Comparison of ENCODE assay signal across 16 mouse cellular contexts in genomic region chr8:89713880-89714279, GRCm38 (mm10).
"Had no signal": no experiment of that assay in that cellular context is flagged by ENCODE, and none has a peak within 500 bp of the region (broad histone marks: within the 10 kb centered on the region; RNA-seq: fewer than 3 reads in every experiment).

No protein-coding gene starts in this region.

- H3K4me2 ChIP-seq: limb, embryonic 12.5 days; liver, embryonic 13.5 days; lung, embryonic 15.5 days; midbrain, embryonic 12.5 days; stomach, embryonic 15.5 days had no signal

- H3K4me3 ChIP-seq: layer of hippocampus, adult 2 months; limb, embryonic 12.5 days; liver, embryonic 13.5 days; lung, embryonic 15.5 days; megakaryocyte, embryonic 14.5 days; midbrain, embryonic 12.5 days; stomach, embryonic 15.5 days had no signal

- H3K9me3 ChIP-seq: limb, embryonic 12.5 days; liver, embryonic 13.5 days; lung, embryonic 15.5 days; megakaryocyte, embryonic 14.5 days; midbrain, embryonic 12.5 days; stomach, embryonic 15.5 days had no signal

- ATAC-seq: liver, postnatal 0 days; midbrain, embryonic 16.5 days had no signal

- H3K27me3 ChIP-seq: liver, embryonic 13.5 days; lung, embryonic 15.5 days; megakaryocyte, embryonic 14.5 days; midbrain, embryonic 12.5 days; stomach, embryonic 15.5 days had no signal

- H3K4me1 ChIP-seq: limb, embryonic 12.5 days; liver, embryonic 13.5 days; lung, embryonic 15.5 days; megakaryocyte, embryonic 14.5 days; midbrain, embryonic 12.5 days; stomach, embryonic 15.5 days had no signal

- H3K36me3 ChIP-seq: limb, embryonic 12.5 days; liver, embryonic 13.5 days; lung, embryonic 15.5 days; midbrain, embryonic 12.5 days; stomach, embryonic 15.5 days had no signal

- H3K27ac ChIP-seq: layer of hippocampus, adult 2 months; limb, embryonic 12.5 days; liver, embryonic 13.5 days; lung, embryonic 15.5 days; macrophage; midbrain, embryonic 12.5 days; stomach, embryonic 15.5 days had no signal

- DNase-seq: kidney, postnatal 4 days; liver; liver, embryonic 13.5 days; liver, postnatal 0 days; lung, postnatal 14 days; right cerebral cortex, postnatal 14 days; thymus, adult 2 months; thymus, postnatal 25 days had no signal

- H3K9ac ChIP-seq: limb, embryonic 12.5 days; liver, embryonic 13.5 days; liver, postnatal 0 days; lung, embryonic 15.5 days; midbrain, embryonic 12.5 days; stomach, embryonic 15.5 days had no signal
